Mouse (Mus musculus): ENCODE results near the gene Ppp4r1. TPM values are rescaled to one million over a fixed set of nuclear protein-coding genes. Genes with fewer than 3 reads are reported as not detected.
A peak's percentile ranks its signal among the peaks of the same experiment; 100 is the strongest.

Ppp4r1 gene
- total and polyA plus RNA-seq, 2 experiments from 2014 or later = 24.9 to 48.6 TPM

DNA sequence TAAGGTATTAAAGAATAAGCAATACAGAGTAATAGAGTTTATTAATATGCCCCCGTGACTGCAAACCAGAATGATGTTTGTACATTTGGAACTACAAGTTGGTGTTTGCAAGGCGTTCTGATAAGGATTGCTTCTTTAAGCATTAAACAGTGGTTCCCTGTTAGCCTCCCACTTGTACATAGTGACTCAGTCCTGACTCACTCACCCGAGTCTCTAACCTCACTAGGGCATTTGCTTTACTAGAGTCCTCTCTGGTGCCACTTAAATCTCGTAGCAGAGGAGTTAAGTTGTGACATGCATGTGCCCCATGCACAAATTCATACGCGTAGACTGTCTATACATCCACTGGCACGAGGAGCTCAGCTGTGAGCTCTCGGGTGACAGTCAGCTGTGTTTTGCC is 31.4 kb downstream of the Ppp4r1 start:
- no peak for DNase-seq (ENCODE audit: low spot score)
- Histone ChIP-seq H3K27me3 (ENCODE audit: insufficient read depth, low read length) (no peaks in the 10 kb centered on the region), H3K4me1 (ENCODE audit: insufficient read depth, low read length) (no peaks in the 10 kb centered on the region), H3K4me3 (ENCODE audit: low read length) (no peak overlapping the region), H3K4me2 (ENCODE audit: low read depth, low read length) (no peak overlapping the region), H3K27ac (no peak overlapping the region), H3K36me3 (ENCODE audit: insufficient read depth, low read length) (peaks cover 41% of the 10 kb centered on the region), H3K9ac (replicated peaks; ENCODE audit: low read length) (no peak overlapping the region), H3K9me3 (ENCODE audit: low read length) (no peaks in the 10 kb centered on the region)
- WGBS = 93% methylated on average over 8 of the region's 8 CpGs
- ATAC-seq = no peak
- no peak for TF ChIP-seq CTCF (IDR thresholded peaks at IDR 0.05; ENCODE audit: low read depth)

DNA sequence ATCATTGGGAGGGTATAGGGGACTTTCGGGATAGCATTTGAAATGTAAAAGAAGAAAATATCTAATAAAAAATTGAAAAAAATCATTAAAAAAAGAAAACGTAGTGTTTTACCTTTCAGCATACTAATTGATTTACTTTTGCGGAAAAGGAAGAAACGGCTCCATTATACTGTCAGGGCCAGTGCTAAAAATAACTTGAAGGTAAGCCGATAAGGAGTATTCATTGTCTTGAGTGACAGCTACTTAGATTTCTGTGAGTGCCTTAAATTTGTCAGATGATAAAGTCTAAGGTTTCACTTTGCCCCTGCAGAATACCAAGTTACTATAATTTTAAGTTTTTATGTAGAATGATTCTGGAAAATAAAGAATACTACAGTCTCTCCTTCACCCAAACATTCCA is 37.8 kb downstream of the Ppp4r1 start:
- H3K4me2 ChIP-seq (ENCODE audit: low read depth, low read length) = no peak overlapping the region
- no peaks in the 10 kb centered on the region for H3K9me3 ChIP-seq (ENCODE audit: low read length)
- H3K27ac ChIP-seq = no peak overlapping the region
- ATAC-seq = no peak
- DNase-seq (ENCODE audit: low spot score) = no peak
- no peaks in the 10 kb centered on the region for H3K27me3 ChIP-seq (ENCODE audit: insufficient read depth, low read length)
- H3K4me1 ChIP-seq (ENCODE audit: insufficient read depth, low read length) = no peaks in the 10 kb centered on the region
- no peak overlapping the region for H3K4me3 ChIP-seq (ENCODE audit: low read length)
- peaks cover 29% of the 10 kb centered on the region for H3K36me3 ChIP-seq (ENCODE audit: insufficient read depth, low read length)
- H3K9ac ChIP-seq (replicated peaks; ENCODE audit: low read length) = no peak overlapping the region
- no peak for TF ChIP-seq CTCF (IDR thresholded peaks at IDR 0.05; ENCODE audit: low read depth)
- WGBS = 84% methylated on average over 5 of the region's 5 CpGs

DNA sequence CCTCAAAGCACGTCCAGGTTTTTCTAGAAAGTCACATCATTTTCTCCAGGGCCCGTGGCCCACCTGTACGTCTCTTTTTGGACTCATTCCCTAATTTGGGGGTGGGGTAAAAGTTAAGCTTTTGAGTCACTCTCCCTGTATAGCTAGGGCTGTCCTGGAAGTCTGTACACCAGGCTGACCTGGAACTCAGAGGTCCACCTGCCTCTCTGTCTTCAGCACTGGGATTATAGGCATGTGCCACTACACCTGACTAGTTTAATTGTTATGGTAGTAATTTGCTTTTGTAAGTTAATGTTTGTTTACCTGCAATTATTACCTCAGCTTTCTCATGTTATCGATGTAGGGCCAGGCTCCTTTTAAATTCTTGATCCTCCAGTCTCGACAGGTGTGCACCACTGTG is 40.0 kb downstream of the Ppp4r1 start:
- Histone ChIP-seq H3K27ac (no peak overlapping the region), H3K9ac (replicated peaks; ENCODE audit: low read length) (no peak overlapping the region), H3K4me2 (ENCODE audit: low read depth, low read length) (no peak overlapping the region), H3K4me3 (ENCODE audit: low read length) (no peak overlapping the region), H3K27me3 (ENCODE audit: insufficient read depth, low read length) (no peaks in the 10 kb centered on the region), H3K9me3 (ENCODE audit: low read length) (no peaks in the 10 kb centered on the region), H3K36me3 (ENCODE audit: insufficient read depth, low read length) (peaks cover 19% of the 10 kb centered on the region), H3K4me1 (ENCODE audit: insufficient read depth, low read length) (no peaks in the 10 kb centered on the region)
- ATAC-seq (no peak), DNase-seq (ENCODE audit: low spot score) (no peak)
- no peak for TF ChIP-seq CTCF (IDR thresholded peaks at IDR 0.05; ENCODE audit: low read depth)
- WGBS = 89% methylated on average over 5 of the region's 5 CpGs

DNA sequence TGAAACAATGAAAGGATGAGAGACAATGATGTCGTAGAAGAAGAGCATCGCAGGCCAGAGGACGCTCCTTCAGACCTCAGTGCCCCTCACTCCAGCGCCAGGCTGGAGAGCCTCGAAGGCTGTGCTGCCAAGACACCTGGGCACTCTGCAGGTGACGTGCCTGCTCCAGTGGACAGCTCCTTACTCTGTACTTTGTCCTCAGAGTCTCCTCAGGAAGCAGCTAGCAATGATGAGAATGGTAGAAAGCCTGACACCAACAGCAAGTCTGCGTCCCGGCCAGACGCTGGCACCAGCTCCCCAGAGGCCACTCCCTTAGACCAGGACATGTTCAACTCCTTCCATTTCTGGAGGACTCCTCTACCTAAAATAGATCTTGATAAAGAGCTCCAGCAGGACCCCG is 41.9 kb downstream of the Ppp4r1 start:
- DNase-seq (ENCODE audit: low spot score) (no peak), ATAC-seq (no peak)
- Histone ChIP-seq H3K27me3 (ENCODE audit: insufficient read depth, low read length) (no peaks in the 10 kb centered on the region), H3K4me1 (ENCODE audit: insufficient read depth, low read length) (no peaks in the 10 kb centered on the region), H3K9me3 (ENCODE audit: low read length) (no peaks in the 10 kb centered on the region), H3K27ac (no peak overlapping the region), H3K4me3 (ENCODE audit: low read length) (no peak overlapping the region), H3K4me2 (ENCODE audit: low read depth, low read length) (no peak overlapping the region), H3K36me3 (ENCODE audit: insufficient read depth, low read length) (peaks cover 14% of the 10 kb centered on the region; the same call in 1 of the 2 replicates), H3K9ac (replicated peaks; ENCODE audit: low read length) (no peak overlapping the region)
- WGBS = 89% methylated on average over 10 of the region's 10 CpGs
- TF ChIP-seq CTCF (IDR thresholded peaks at IDR 0.05; ENCODE audit: low read depth) = no peak

DNA sequence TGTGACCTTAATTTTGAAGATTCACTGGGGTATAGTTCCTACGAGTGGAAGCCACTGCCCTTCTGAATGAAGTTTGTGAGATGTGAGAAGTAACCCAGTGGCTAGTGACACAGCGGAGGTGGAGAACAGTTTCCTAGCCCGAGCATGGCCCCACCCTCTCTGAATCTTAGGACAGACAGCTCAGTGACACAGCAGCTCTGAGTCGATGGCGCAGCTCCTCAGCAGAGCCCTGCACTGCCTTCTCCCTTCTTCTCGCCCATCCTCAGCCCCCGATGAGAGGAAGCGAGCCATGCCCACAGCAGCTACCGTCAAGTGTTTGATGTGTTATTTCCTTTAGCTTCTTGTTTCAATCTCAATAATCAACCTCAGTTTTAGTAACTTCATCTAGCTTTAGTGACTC is 43.9 kb downstream of the Ppp4r1 start:
- no peaks in the 10 kb centered on the region for H3K9me3 ChIP-seq (ENCODE audit: low read length)
- WGBS = 52% methylated on average over 9 of the region's 9 CpGs
- no peaks in the 10 kb centered on the region for H3K27me3 ChIP-seq (ENCODE audit: insufficient read depth, low read length)
- no peak overlapping the region for H3K4me3 ChIP-seq (ENCODE audit: low read length)
- H3K9ac ChIP-seq (replicated peaks; ENCODE audit: low read length) = no peak overlapping the region
- H3K4me1 ChIP-seq (ENCODE audit: insufficient read depth, low read length) = no peaks in the 10 kb centered on the region
- H3K36me3 ChIP-seq (ENCODE audit: insufficient read depth, low read length) = peaks cover 26% of the 10 kb centered on the region; the same call in 1 of the 2 replicates
- no peak for DNase-seq (ENCODE audit: low spot score)
- ATAC-seq = no peak
- no peak overlapping the region for H3K27ac ChIP-seq
- no peak for TF ChIP-seq CTCF (IDR thresholded peaks at IDR 0.05; ENCODE audit: low read depth)
- H3K4me2 ChIP-seq (ENCODE audit: low read depth, low read length) = no peak overlapping the region

DNA sequence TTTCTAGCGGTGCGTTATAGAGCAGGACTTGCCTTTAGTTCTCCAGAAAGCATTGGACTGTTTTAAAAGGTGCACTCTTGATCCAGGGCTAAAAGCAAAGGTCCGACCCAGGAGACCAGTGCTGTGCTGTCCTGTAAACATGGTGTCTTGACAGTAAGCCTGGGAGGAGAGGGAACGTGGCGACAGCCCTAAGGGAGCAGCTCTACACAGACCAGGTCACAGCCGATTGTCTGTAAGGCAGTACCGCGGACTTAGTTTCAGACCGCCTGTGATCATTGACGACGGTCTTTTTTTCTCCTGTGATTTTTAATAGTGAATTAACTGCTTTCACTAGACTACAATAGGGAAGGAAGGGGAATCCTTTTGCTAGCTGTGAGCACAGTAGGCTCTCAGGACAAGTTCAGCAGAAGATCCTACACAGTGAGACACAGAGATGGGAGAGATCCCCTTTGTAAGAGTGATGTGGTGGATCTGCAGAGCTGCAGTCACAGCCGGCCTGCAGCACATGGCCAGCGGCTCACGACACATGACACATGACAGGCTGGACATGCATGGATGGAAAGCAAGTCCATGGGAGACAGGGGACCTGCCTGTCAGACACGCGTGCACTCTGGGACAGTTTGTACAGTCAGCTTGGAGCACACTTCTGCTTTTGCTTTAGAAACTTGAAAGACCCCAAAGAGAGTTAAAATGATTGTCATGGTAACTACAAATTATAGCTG is 44.9 kb downstream of the Ppp4r1 start:
- no peaks in the 10 kb centered on the region for H3K4me1 ChIP-seq (ENCODE audit: insufficient read depth, low read length)
- WGBS = 59% methylated on average over 16 of the region's 16 CpGs
- no peaks in the 10 kb centered on the region for H3K9me3 ChIP-seq (ENCODE audit: low read length)
- no peak overlapping the region for H3K27ac ChIP-seq
- TF ChIP-seq CTCF (IDR thresholded peaks at IDR 0.05; ENCODE audit: low read depth) = no peak
- H3K4me3 ChIP-seq (ENCODE audit: low read length) = no peak overlapping the region
- DNase-seq (ENCODE audit: low spot score) (no peak), ATAC-seq (peak; percentile 43; the same call in 1 of the 2 replicates)
- H3K36me3 ChIP-seq (ENCODE audit: insufficient read depth, low read length) = peaks cover 21% of the 10 kb centered on the region; the same call in 1 of the 2 replicates
- H3K27me3 ChIP-seq (ENCODE audit: insufficient read depth, low read length) = no peaks in the 10 kb centered on the region
- no peak overlapping the region for H3K9ac ChIP-seq (replicated peaks; ENCODE audit: low read length)
- no peak overlapping the region for H3K4me2 ChIP-seq (ENCODE audit: low read depth, low read length)

DNA sequence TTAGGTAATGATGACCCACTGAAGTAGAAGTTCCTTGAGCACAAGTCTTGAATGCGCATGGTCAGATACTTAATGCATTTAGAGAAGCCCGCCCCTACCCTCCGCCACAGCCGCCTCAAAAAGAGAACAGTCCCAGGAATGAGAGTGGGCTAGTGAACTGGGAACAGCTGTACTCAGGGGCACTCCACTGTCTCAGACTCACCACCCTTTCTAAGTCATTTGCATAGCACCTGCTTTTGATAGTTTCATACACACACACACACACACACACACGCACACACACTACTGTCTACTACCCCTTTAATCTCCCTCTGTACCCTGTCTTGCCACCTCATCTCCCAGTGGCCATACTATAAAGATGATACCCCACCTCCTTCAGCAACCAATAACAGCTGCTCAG is 45.5 kb downstream of the Ppp4r1 start:
- Histone ChIP-seq H3K4me2 (ENCODE audit: low read depth, low read length) (no peak overlapping the region), H3K36me3 (ENCODE audit: insufficient read depth, low read length) (peaks cover 23% of the 10 kb centered on the region), H3K4me3 (ENCODE audit: low read length) (no peak overlapping the region), H3K9me3 (ENCODE audit: low read length) (no peaks in the 10 kb centered on the region), H3K27ac (no peak overlapping the region), H3K4me1 (ENCODE audit: insufficient read depth, low read length) (no peaks in the 10 kb centered on the region), H3K27me3 (ENCODE audit: insufficient read depth, low read length) (no peaks in the 10 kb centered on the region), H3K9ac (replicated peaks; ENCODE audit: low read length) (no peak overlapping the region)
- TF ChIP-seq CTCF (IDR thresholded peaks at IDR 0.05; ENCODE audit: low read depth) = no peak
- no peak for DNase-seq (ENCODE audit: low spot score)
- WGBS = 86% methylated on average over 5 of the region's 5 CpGs
- no peak; the same call in 1 of the 2 replicates for ATAC-seq

Data from hindbrain, postnatal 0 days (tissue).